Mouse (Mus musculus): Measurements from ENCODE around the gene Smim4.

- TF ChIP-seq CTCF (IDR thresholded peaks at IDR 0.05; ENCODE audit: low read depth) (no peak), EP300 (IDR thresholded peaks at IDR 0.05; ENCODE audit: low read depth) (no peak)
Measured at GRCm38 (mm10) chr14:31115522-31115921, 13.2 kb downstream of the Smim4 start.

All from liver, postnatal 0 days (tissue).